Mouse (Mus musculus): ENCODE data around the gene Dync2li1. TPM values are rescaled to one million over a fixed set of nuclear protein-coding genes. Genes with fewer than 3 reads are reported as not detected.
A peak's percentile ranks its signal among the peaks of the same experiment; 100 is the strongest.

Gene Dync2li1
- polyA plus RNA-seq, 1 experiment from 2014 or later: 32.9 TPM

DNA sequence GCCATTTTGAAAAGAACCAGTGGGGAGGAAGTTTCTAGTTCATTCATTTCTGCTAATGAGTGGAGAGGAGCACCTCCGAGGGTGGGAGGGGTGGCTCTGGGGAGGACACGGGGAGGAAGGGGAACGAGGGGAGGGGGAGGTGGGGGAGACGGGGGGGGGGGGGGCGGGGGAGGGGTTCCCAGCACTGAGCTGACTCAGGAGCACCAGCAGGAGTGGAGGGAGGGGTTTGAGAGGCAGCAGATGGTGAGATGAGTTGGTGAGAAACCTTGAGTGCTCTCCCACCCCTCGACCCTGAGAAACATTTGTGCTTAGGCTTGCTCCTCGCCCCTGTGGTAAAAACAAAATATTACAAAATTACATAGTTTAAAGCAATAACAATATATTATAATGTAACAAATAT is 19.6 kb downstream of the Dync2li1 start:
- Histone ChIP-seq H3K4me2 (ENCODE audit: low read depth, low read length) (no peak overlapping the region), H3K9me3 (replicated peaks; ENCODE audit: control insufficient read depth, low read length) (no peaks in the 10 kb centered on the region), H3K36me3 (ENCODE audit: control insufficient read depth, insufficient read depth, low read length) (no peaks in the 10 kb centered on the region), H3K9ac (ENCODE audit: low read length) (no peak overlapping the region), H3K4me1 (ENCODE audit: control insufficient read depth, insufficient read depth, low read length) (0 out of 2 replicates have a peak, but pooled peaks cover 3% of the 10 kb centered on the region), H3K27me3 (ENCODE audit: control insufficient read depth, insufficient read depth, low read length) (no peaks in the 10 kb centered on the region), H3K27ac (ENCODE audit: low read length) (no peak overlapping the region), H3K4me3 (replicated peaks; ENCODE audit: low read length) (no peak overlapping the region)
- WGBS: 30% methylated on average over 3 of the region's 7 CpGs
- ATAC-seq (ENCODE audit: insufficient read depth, low FRiP score): no peak

DNA sequence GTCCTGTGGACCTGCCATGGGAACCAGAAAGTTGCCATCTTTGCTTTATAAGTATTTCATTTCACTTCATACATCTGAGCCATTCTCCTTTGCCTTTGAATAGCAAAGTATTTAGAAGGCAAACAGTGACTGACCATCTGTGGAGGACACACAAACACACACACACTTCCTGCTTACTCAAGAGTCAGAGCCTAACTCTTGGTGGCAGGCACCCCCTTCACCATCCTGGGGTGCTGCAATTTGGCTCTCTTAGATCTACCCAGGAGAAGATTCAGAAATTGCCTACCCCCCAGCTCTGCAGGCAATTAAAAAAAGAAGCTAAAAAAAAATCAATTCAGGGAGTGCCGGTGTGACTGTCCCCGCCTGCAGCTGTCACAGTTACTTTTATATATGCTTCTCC is 20.2 kb downstream of the Dync2li1 start:
- H3K4me2 ChIP-seq (ENCODE audit: low read depth, low read length): no peak overlapping the region
- H3K4me1 ChIP-seq (ENCODE audit: control insufficient read depth, insufficient read depth, low read length): 0 out of 2 replicates have a peak, but pooled peaks cover 3% of the 10 kb centered on the region
- no peak overlapping the region for H3K9ac ChIP-seq (ENCODE audit: low read length)
- H3K36me3 ChIP-seq (ENCODE audit: control insufficient read depth, insufficient read depth, low read length): no peaks in the 10 kb centered on the region
- 63% methylated on average over 2 of the region's 2 CpGs for WGBS
- no peak for ATAC-seq (ENCODE audit: insufficient read depth, low FRiP score)
- no peaks in the 10 kb centered on the region for H3K9me3 ChIP-seq (replicated peaks; ENCODE audit: control insufficient read depth, low read length)
- H3K4me3 ChIP-seq (replicated peaks; ENCODE audit: low read length): no peak overlapping the region
- H3K27me3 ChIP-seq (ENCODE audit: control insufficient read depth, insufficient read depth, low read length): no peaks in the 10 kb centered on the region
- no peak overlapping the region for H3K27ac ChIP-seq (ENCODE audit: low read length)

DNA sequence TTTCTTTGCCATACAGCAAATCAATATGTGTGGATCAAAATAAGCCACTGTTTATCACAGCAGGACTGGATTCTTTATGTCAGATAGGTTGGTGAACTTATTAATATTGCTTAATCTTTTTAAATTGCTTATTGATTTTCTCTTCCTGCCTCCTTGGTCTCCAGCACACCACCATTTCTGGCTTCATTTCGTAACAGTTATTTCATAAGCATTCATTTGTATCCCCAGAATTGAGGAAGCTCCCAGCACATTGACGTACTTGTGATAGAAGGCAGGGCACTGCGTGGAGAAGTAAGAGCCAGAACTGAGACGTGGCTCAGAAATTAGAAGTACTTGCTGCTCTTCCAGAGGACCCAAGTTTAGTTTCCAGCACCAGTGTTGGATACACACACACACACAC is 21.3 kb downstream of the Dync2li1 start:
- Histone ChIP-seq H3K9ac (ENCODE audit: low read length) (no peak overlapping the region), H3K4me1 (ENCODE audit: control insufficient read depth, insufficient read depth, low read length) (0 out of 2 replicates have a peak, but pooled peaks cover 3% of the 10 kb centered on the region), H3K9me3 (replicated peaks; ENCODE audit: control insufficient read depth, low read length) (no peaks in the 10 kb centered on the region), H3K36me3 (ENCODE audit: control insufficient read depth, insufficient read depth, low read length) (no peaks in the 10 kb centered on the region), H3K27me3 (ENCODE audit: control insufficient read depth, insufficient read depth, low read length) (no peaks in the 10 kb centered on the region), H3K4me3 (replicated peaks; ENCODE audit: low read length) (no peak overlapping the region), H3K4me2 (ENCODE audit: low read depth, low read length) (no peak overlapping the region), H3K27ac (ENCODE audit: low read length) (no peak overlapping the region)
- no peak for ATAC-seq (ENCODE audit: insufficient read depth, low FRiP score)
- 80% methylated on average over 4 of the region's 4 CpGs for WGBS

DNA sequence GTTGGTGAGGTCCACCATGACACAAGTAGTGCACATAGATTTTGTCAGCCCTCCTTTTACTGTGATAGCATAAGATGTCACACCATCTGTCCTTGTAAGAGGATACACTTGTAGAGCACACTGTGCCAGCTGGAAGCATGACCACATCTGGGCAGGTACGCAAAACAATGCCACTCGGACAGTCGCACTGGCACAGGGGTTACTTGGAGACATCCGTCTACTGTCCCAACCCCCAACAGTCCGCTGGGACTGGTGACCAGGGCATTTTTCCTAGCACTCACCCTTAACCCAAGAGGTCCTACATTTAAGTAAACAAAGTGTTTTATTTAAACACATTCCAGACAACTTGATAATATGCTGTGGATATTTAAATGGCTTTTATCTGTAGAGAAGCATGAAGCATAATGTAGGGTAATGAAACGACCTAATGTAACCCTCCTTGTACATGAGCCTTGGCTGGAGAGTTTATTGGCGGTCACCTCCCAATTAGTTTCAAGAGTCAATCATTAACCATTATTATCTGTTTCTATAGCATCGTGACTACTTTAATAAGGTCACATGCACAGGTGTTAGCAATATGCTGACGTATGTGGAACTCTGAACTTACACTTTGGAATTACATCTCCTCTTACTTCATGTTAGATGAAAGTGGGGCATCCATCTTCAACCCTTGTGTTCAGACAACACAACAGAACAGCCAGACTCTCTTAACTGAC is 24.2 kb downstream of the Dync2li1 start:
- Histone ChIP-seq H3K27ac (ENCODE audit: low read length) (no peak overlapping the region), H3K4me3 (replicated peaks; ENCODE audit: low read length) (no peak overlapping the region), H3K4me2 (ENCODE audit: low read depth, low read length) (no peak overlapping the region), H3K27me3 (ENCODE audit: control insufficient read depth, insufficient read depth, low read length) (no peaks in the 10 kb centered on the region), H3K9me3 (replicated peaks; ENCODE audit: control insufficient read depth, low read length) (no peaks in the 10 kb centered on the region), H3K4me1 (ENCODE audit: control insufficient read depth, insufficient read depth, low read length) (0 out of 2 replicates have a peak, but pooled peaks cover 3% of the 10 kb centered on the region), H3K36me3 (ENCODE audit: control insufficient read depth, insufficient read depth, low read length) (no peaks in the 10 kb centered on the region), H3K9ac (ENCODE audit: low read length) (no peak overlapping the region)
- peak; percentile 50; the same call in 1 of the 2 replicates for ATAC-seq (ENCODE audit: insufficient read depth, low FRiP score)
- WGBS: 71% methylated on average over 9 of the region's 9 CpGs

DNA sequence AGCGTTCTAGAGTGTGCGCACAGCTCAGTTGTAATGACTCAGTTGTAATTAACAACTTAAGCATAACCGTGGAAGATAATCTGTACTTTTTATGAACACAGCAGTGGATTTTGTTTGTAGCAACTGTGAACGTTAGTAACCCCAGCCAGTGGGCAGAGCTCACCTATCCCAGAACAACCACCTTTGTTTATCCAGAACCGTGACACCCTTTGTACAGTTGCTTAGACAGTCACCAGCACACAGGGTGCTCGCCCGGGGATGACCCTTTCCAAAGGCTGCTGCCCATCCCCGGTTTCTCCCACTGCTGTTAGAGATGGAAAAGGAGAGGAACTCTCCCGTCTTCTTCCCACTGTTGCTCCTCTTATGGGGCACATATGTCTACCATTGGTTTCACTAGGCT is 27.2 kb downstream of the Dync2li1 start:
- Histone ChIP-seq H3K4me2 (ENCODE audit: low read depth, low read length) (no peak overlapping the region), H3K27ac (ENCODE audit: low read length) (no peak overlapping the region), H3K9me3 (replicated peaks; ENCODE audit: control insufficient read depth, low read length) (no peaks in the 10 kb centered on the region), H3K36me3 (ENCODE audit: control insufficient read depth, insufficient read depth, low read length) (no peaks in the 10 kb centered on the region), H3K27me3 (ENCODE audit: control insufficient read depth, insufficient read depth, low read length) (no peaks in the 10 kb centered on the region), H3K9ac (ENCODE audit: low read length) (no peak overlapping the region), H3K4me3 (replicated peaks; ENCODE audit: low read length) (no peak overlapping the region), H3K4me1 (ENCODE audit: control insufficient read depth, insufficient read depth, low read length) (no peaks in the 10 kb centered on the region)
- WGBS: 87% methylated on average over 9 of the region's 9 CpGs
- ATAC-seq (ENCODE audit: insufficient read depth, low FRiP score): no peak

DNA sequence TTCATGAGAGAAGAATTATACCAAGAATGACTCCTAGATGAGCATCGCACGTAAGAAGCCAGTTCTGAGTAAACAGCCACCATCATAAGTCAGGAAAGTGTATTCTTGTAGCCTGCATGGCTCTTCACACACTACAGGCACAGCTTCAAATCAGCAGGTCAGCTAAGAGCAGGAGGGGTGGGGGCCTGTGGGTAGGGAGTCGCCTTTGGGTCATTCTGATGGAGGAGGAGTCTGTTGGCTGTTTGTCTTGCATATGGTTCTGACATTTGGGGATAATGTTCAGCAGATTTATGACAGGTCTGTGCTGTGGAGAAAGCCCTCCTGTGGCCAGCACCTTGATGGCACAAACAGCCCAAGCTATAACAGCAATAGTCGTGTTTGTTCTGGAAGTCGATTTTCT is 29.9 kb downstream of the Dync2li1 start:
- Histone ChIP-seq H3K27ac (ENCODE audit: low read length) (no peak overlapping the region), H3K4me1 (ENCODE audit: control insufficient read depth, insufficient read depth, low read length) (no peaks in the 10 kb centered on the region), H3K9ac (ENCODE audit: low read length) (no peak overlapping the region), H3K36me3 (ENCODE audit: control insufficient read depth, insufficient read depth, low read length) (no peaks in the 10 kb centered on the region), H3K9me3 (replicated peaks; ENCODE audit: control insufficient read depth, low read length) (no peaks in the 10 kb centered on the region), H3K4me3 (replicated peaks; ENCODE audit: low read length) (no peak overlapping the region), H3K27me3 (ENCODE audit: control insufficient read depth, insufficient read depth, low read length) (no peaks in the 10 kb centered on the region), H3K4me2 (ENCODE audit: low read depth, low read length) (no peak overlapping the region)
- WGBS: 62% methylated on average over 5 of the region's 5 CpGs
- ATAC-seq (ENCODE audit: insufficient read depth, low FRiP score): no peak

DNA sequence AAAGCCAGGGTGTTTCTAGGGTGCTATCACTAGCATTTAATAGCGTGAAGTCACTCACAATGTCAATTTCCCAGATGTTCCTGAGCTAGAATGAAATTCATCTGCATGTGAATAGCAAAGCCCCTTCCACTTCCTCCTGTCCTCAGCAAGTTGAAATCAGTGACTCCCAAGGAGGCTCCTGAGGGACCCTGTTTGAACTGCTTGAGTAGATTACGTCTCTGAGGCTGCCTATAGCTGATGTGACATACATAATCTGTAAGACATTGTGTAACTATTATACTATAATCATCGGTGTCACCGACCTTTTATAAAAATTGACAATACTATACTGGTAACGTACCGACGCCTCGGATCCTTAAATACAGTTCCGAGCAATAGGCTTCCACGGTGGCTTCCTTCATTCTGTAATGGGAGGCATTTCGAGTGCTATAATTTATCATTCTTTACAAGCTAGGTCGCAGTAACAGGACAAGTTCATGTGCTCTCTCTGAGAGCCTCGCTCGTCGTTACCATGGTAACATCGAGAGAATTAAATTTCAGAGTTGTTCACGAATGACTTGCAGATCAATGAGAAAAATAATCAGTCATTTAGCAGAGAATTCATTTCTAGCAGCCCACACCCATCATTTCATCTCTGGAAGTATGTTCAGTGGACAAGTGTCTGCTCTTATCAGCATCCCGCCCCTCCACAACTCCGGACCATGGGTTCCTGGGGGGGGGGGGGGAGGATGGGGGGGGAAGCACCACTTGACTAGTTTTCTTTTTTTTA is 30.5 kb downstream of the Dync2li1 start:
- no peak overlapping the region for H3K9ac ChIP-seq (ENCODE audit: low read length)
- H3K4me3 ChIP-seq (replicated peaks; ENCODE audit: low read length): no peak overlapping the region
- no peak overlapping the region for H3K27ac ChIP-seq (ENCODE audit: low read length)
- H3K9me3 ChIP-seq (replicated peaks; ENCODE audit: control insufficient read depth, low read length): no peaks in the 10 kb centered on the region
- H3K4me1 ChIP-seq (ENCODE audit: control insufficient read depth, insufficient read depth, low read length): no peaks in the 10 kb centered on the region
- no peak for ATAC-seq (ENCODE audit: insufficient read depth, low FRiP score)
- H3K27me3 ChIP-seq (ENCODE audit: control insufficient read depth, insufficient read depth, low read length): no peaks in the 10 kb centered on the region
- no peaks in the 10 kb centered on the region for H3K36me3 ChIP-seq (ENCODE audit: control insufficient read depth, insufficient read depth, low read length)
- no peak overlapping the region for H3K4me2 ChIP-seq (ENCODE audit: low read depth, low read length)
- WGBS: 42% methylated on average over 19 of the region's 19 CpGs

DNA sequence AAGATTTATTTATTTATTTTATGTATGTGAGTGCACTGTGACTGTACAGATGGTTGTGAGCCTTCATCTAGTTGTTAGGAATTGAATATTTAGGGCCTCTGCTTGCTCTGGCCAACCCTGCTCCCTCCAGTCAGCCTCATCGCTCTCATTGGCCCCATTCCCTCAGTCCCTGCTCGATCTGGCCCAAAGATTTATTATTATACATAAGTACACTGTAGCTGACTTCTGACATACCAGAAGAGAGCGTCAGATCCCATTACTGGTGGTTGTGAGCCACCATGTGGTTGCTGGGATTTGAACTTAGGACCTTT is 31.1 kb downstream of the Dync2li1 start:
- Histone ChIP-seq H3K9me3 (replicated peaks; ENCODE audit: control insufficient read depth, low read length) (no peaks in the 10 kb centered on the region), H3K27ac (ENCODE audit: low read length) (no peak overlapping the region), H3K4me2 (ENCODE audit: low read depth, low read length) (no peak overlapping the region), H3K36me3 (ENCODE audit: control insufficient read depth, insufficient read depth, low read length) (no peaks in the 10 kb centered on the region), H3K27me3 (ENCODE audit: control insufficient read depth, insufficient read depth, low read length) (no peaks in the 10 kb centered on the region), H3K4me3 (replicated peaks; ENCODE audit: low read length) (no peak overlapping the region), H3K9ac (ENCODE audit: low read length) (no peak overlapping the region), H3K4me1 (ENCODE audit: control insufficient read depth, insufficient read depth, low read length) (no peaks in the 10 kb centered on the region; the same call in 1 of the 2 replicates)
- 44% methylated on average over 3 of the region's 3 CpGs for WGBS
- ATAC-seq (ENCODE audit: insufficient read depth, low FRiP score): no peak

DNA sequence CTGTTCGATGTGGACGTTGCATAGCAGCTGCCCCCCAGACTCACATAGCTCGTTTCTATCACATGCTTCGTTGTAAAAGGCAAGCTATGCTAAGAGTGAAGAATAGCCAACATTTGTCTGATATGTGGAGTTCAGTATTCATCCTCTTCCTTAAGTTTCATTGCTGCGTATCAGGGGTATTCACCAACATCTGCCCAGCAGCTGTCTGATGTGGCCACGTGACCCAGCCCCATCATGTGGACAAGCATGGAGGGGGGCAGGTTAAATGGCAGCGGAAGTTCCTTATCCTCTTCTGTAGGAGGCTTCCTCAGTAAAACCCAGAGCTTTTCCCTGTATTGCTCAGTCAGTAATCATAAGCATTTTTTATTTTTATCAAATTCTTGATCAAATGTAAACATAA is 31.5 kb downstream of the Dync2li1 start:
- H3K4me2 ChIP-seq (ENCODE audit: low read depth, low read length): no peak overlapping the region
- H3K9me3 ChIP-seq (replicated peaks; ENCODE audit: control insufficient read depth, low read length): no peaks in the 10 kb centered on the region
- H3K4me1 ChIP-seq (ENCODE audit: control insufficient read depth, insufficient read depth, low read length): no peaks in the 10 kb centered on the region; the same call in 1 of the 2 replicates
- H3K9ac ChIP-seq (ENCODE audit: low read length): no peak overlapping the region
- no peak overlapping the region for H3K4me3 ChIP-seq (replicated peaks; ENCODE audit: low read length)
- H3K36me3 ChIP-seq (ENCODE audit: control insufficient read depth, insufficient read depth, low read length): no peaks in the 10 kb centered on the region
- ATAC-seq (ENCODE audit: insufficient read depth, low FRiP score): no peak
- no peaks in the 10 kb centered on the region for H3K27me3 ChIP-seq (ENCODE audit: control insufficient read depth, insufficient read depth, low read length)
- WGBS: 57% methylated on average over 7 of the region's 7 CpGs
- H3K27ac ChIP-seq (ENCODE audit: low read length): no peak overlapping the region
